Mouse (Mus musculus) E14TG2a.4 (cell line): Measurements from ENCODE around the gene Alyref2.
"Not testable (repeated sequence)": the region's sequence is repeated elsewhere in the genome, so short reads cannot be mapped to it uniquely, and the experiment has no call there.

Experiments
- H3K27me3 ChIP-seq: 2 replicates; pipeline ENCODE4 v1.6.1; 2014; ENCODE audit warnings: low read length, control low read depth; ENCODE audit not compliant: insufficient read depth
- H3K36me3 ChIP-seq: 2 replicates; pipeline ENCODE4 v1.6.1; 2014; ENCODE audit warnings: low read length, control low read depth; ENCODE audit not compliant: insufficient read depth
- H3K4me1 ChIP-seq: replicated peaks from 2 replicates; pipeline ENCODE4 v1.6.1; 2014; ENCODE audit warnings: low read depth, low read length, control low read depth
- H3K4me3 ChIP-seq: replicated peaks from 2 replicates; pipeline ENCODE4 v1.5.1; 2014; ENCODE audit warnings: mild to moderate bottlenecking, low read length
- H3K9me3 ChIP-seq: 2 replicates; pipeline ENCODE4 v1.6.1; 2014; ENCODE audit warnings: low read length, control low read depth
- CTCF ChIP-seq: conservative IDR thresholded peaks from 2 replicates; pipeline ENCODE4 v1.5.1; 2014; ENCODE audit warnings: low read length
- NANOG ChIP-seq: IDR thresholded peaks from 2 replicates; pipeline ENCODE4 v1.6.1; 2014; ENCODE audit warnings: borderline replicate concordance, low read length, mixed read lengths
- POU5F1 ChIP-seq: IDR thresholded peaks from 2 replicates; pipeline ENCODE4 v1.6.1; 2014; ENCODE audit warnings: low read length, borderline replicate concordance

The Alyref2 gene

GRCm38 (mm10) chr1:171469678-171470077 lies 33.6 kb upstream of the Alyref2 start:
- Histone ChIP-seq H3K36me3 (no peaks in the 10 kb centered on the region), H3K27me3 (no peaks in the 10 kb centered on the region), H3K9me3 (no peaks in the 10 kb centered on the region), H3K4me1 (peaks cover 62% of the 10 kb centered on the region), H3K4me3 (no peak overlapping the region)
- TF ChIP-seq CTCF (no peak), NANOG (no peak)

GRCm38 (mm10) chr1:171470371-171470871 lies 32.9 kb upstream of the Alyref2 start:
- Histone ChIP-seq H3K4me1 (peaks cover 57% of the 10 kb centered on the region), H3K36me3 (no peaks in the 10 kb centered on the region), H3K9me3 (no peaks in the 10 kb centered on the region), H3K4me3 (no peak overlapping the region), H3K27me3 (no peaks in the 10 kb centered on the region)
- TF ChIP-seq POU5F1 (no peak), CTCF (peak; percentile 90), NANOG (no peak)

GRCm38 (mm10) chr1:171470896-171471295 lies 32.4 kb upstream of the Alyref2 start:
- Histone ChIP-seq H3K4me1 (peaks cover 53% of the 10 kb centered on the region), H3K27me3 (no peaks in the 10 kb centered on the region), H3K9me3 (no peaks in the 10 kb centered on the region), H3K4me3 (0 out of 2 replicates have a peak overlapping the region, but pooled peaks have one; percentile 8), H3K36me3 (no peaks in the 10 kb centered on the region)
- TF ChIP-seq CTCF (no peak), POU5F1 (no peak), NANOG (no peak)

GRCm38 (mm10) chr1:171471452-171471851 lies 31.8 kb upstream of the Alyref2 start:
- Histone ChIP-seq H3K36me3 (no peaks in the 10 kb centered on the region), H3K4me3 (0 out of 2 replicates have a peak overlapping the region, but pooled peaks have one; percentile 8), H3K9me3 (no peaks in the 10 kb centered on the region), H3K27me3 (no peaks in the 10 kb centered on the region), H3K4me1 (peaks cover 51% of the 10 kb centered on the region)
- no peak for TF ChIP-seq NANOG
- peak; percentile 65; the same call in 1 of the 2 replicates for TF ChIP-seq POU5F1
- TF ChIP-seq CTCF = no peak

GRCm38 (mm10) chr1:171471941-171472340 lies 31.3 kb upstream of the Alyref2 start:
- not testable (repeated sequence) for H3K27me3 ChIP-seq, H3K9me3 ChIP-seq, H3K4me3 ChIP-seq, H3K36me3 ChIP-seq
- H3K4me1 ChIP-seq = peaks cover 50% of the 10 kb centered on the region

- no peak overlapping the region for H3K4me3 ChIP-seq
- TF ChIP-seq NANOG (no peak), CTCF (no peak), POU5F1 (no peak)
- peaks cover 59% of the 10 kb centered on the region for H3K4me1 ChIP-seq
- no peaks in the 10 kb centered on the region for H3K36me3 ChIP-seq
- H3K9me3 ChIP-seq = no peaks in the 10 kb centered on the region
- H3K27me3 ChIP-seq = no peaks in the 10 kb centered on the region
These were observed 29.8 kb upstream of the Alyref2 start for GRCm38 (mm10) chr1:171473506-171473905.

GRCm38 (mm10) chr1:171473920-171474640 lies 29.2 kb upstream of the Alyref2 start:
- Histone ChIP-seq H3K4me1 (peaks cover 62% of the 10 kb centered on the region), H3K9me3 (no peaks in the 10 kb centered on the region), H3K27me3 (no peaks in the 10 kb centered on the region), H3K4me3 (no peak overlapping the region), H3K36me3 (no peaks in the 10 kb centered on the region)
- TF ChIP-seq NANOG = no peak
- no peak for TF ChIP-seq POU5F1
- no peak for TF ChIP-seq CTCF

- no peak overlapping the region for H3K4me3 ChIP-seq
- peaks cover 39% of the 10 kb centered on the region for H3K4me1 ChIP-seq
- TF ChIP-seq POU5F1 (no peak), NANOG (peak; percentile 74)
- no peaks in the 10 kb centered on the region for H3K36me3 ChIP-seq
- no peaks in the 10 kb centered on the region for H3K27me3 ChIP-seq
- H3K9me3 ChIP-seq = no peaks in the 10 kb centered on the region
These were observed 26.2 kb upstream of the Alyref2 start for GRCm38 (mm10) chr1:171477123-171477522.
